Mouse (Mus musculus) large intestine, adult 2 months (tissue): Measurements from ENCODE around the gene Slc19a2. TPM values are rescaled to one million over a fixed set of nuclear protein-coding genes. Genes with fewer than 3 reads are reported as not detected.

Experiments
- DNase-seq: peaks from one replicate; pipeline ENCODE4 v3.0.0-alpha.2; 2012; ENCODE audit warnings: low read depth, low spot score
- WGBS: fragments of 180-500 bp; shearing (Covaris S2); methylation state at CpG from one replicate; pipeline ENCODE4 v1.1.7; 2018; 5-methylcytosine and 5-hydroxymethylcytosine counted together
- polyA plus RNA-seq: library from polyadenylated mRNA; depleted of rRNA; stranded (reverse); fragments of >200 nt; gene quantifications from 2 replicates; pipeline ENCODE4 v1.2.3, GENCODE M21; 2012; rRNA removed

The Slc19a2 gene
- polyA plus RNA-seq, 1 experiment = 6.0 TPM

- WGBS = 91% methylated on average over 5 of the region's 5 CpGs
- no peak for DNase-seq
Measured at GRCm38 (mm10) chr1:164314085-164314484, 65.2 kb downstream of the Slc19a2 start.

Other genes starting within 250 kb of the Slc19a2 start
- gene Sele, start 200.8 kb upstream of the Slc19a2 start, polyA plus RNA-seq = 0.08 TPM in 1 of 2 replicates, not detected in the other
- 3.0 and 3.4 TPM in 2 replicates for gene Sell, start 187.1 kb upstream of the Slc19a2 start, polyA plus RNA-seq
- 1.1 and 1.7 TPM in 2 replicates for gene Selp, start 133.8 kb upstream of the Slc19a2 start, polyA plus RNA-seq
- 0.06 and 0.25 TPM in 2 replicates for gene F5, start 97.2 kb upstream of the Slc19a2 start, polyA plus RNA-seq
- 1.4 and 1.8 TPM in 2 replicates for gene Ccdc181, start 26.5 kb downstream of the Slc19a2 start, polyA plus RNA-seq
- gene Nme7, start 55.1 kb downstream of the Slc19a2 start, polyA plus RNA-seq = 5.9 and 6.0 TPM in 2 replicates
- gene Blzf1, start 58.4 kb downstream of the Slc19a2 start, polyA plus RNA-seq = 3.8 and 4.9 TPM in 2 replicates
- gene Atp1b1, start 209.3 kb downstream of the Slc19a2 start, polyA plus RNA-seq = 296 and 406 TPM in 2 replicates